Mouse (Mus musculus) megakaryocyte, embryonic 14.5 days (primary cell): ENCODE data around the gene Pcnt. TPM values are rescaled to one million over a fixed set of nuclear protein-coding genes. Genes with fewer than 3 reads are reported as not detected.

Experiments used
- H3K27me3 ChIP-seq: replicated peaks from 2 replicates; pipeline ENCODE3; 2012; ENCODE audit warnings: inconsistent platforms
- H3K36me3 ChIP-seq: replicated peaks from 2 replicates; pipeline ENCODE3; 2012; ENCODE audit warnings: low read length, inconsistent platforms, mixed read lengths
- H3K4me1 ChIP-seq: 2 replicates; pipeline ENCODE4 v1.6.1; 2012; ENCODE audit warnings: inconsistent platforms
- H3K4me3 ChIP-seq: replicated peaks from 2 replicates; pipeline ENCODE3; 2012; ENCODE audit warnings: moderate library complexity, mild to moderate bottlenecking, inconsistent platforms
- H3K9me3 ChIP-seq: 2 replicates; pipeline ENCODE4 v1.6.1; 2012; ENCODE audit warnings: inconsistent platforms
- FLI1 ChIP-seq: IDR thresholded peaks from 2 replicates; pipeline ENCODE4 v1.6.1; 2012; ENCODE audit warnings: low read length, inconsistent platforms, mixed read lengths
- GATA1 ChIP-seq: IDR thresholded peaks from 3 replicates; pipeline ENCODE4 v1.6.1; 2012; ENCODE audit warnings: mixed read lengths, low read length, inconsistent platforms, borderline replicate concordance
- polyA plus RNA-seq: library from polyadenylated mRNA; stranded (reverse); fragments of >175 nt; gene quantifications from 2 replicates; pipeline ENCODE4 v1.2.3, GENCODE M21; 2012; ENCODE audit warnings: low replicate concordance; ENCODE audit not compliant: insufficient read depth

Gene Pcnt
- polyA plus RNA-seq = 32.3 and 41.3 TPM in 2 replicates

GRCm38 (mm10) chr10:76442178-76443088 lies at the start of gene Pcnt:
Pcnt (minus strand) TSS chr10:76442786.
- H3K36me3 ChIP-seq = peaks cover 36% of the 10 kb centered on the region
- TF ChIP-seq FLI1 = no peak; the same call in 1 of the 2 replicates
- no peak for TF ChIP-seq GATA1
- H3K27me3 ChIP-seq = no peaks in the 10 kb centered on the region
- H3K9me3 ChIP-seq = no peaks in the 10 kb centered on the region
- peaks cover 63% of the 10 kb centered on the region for H3K4me1 ChIP-seq
- peak within 1 kb of the TSS; percentile 100 for H3K4me3 ChIP-seq

- no peak for TF ChIP-seq FLI1
- TF ChIP-seq GATA1 = no peak
- peaks cover 88% of the 10 kb centered on the region for H3K36me3 ChIP-seq
- no peaks in the 10 kb centered on the region for H3K27me3 ChIP-seq
- peak overlapping the region; percentile 1 for H3K4me3 ChIP-seq
- no peaks in the 10 kb centered on the region for H3K9me3 ChIP-seq
- peaks cover 85% of the 10 kb centered on the region for H3K4me1 ChIP-seq
These were observed 46.6 kb upstream of the Pcnt start for GRCm38 (mm10) chr10:76489205-76489604.

- no peak for TF ChIP-seq GATA1
- no peak for TF ChIP-seq FLI1
- peak overlapping the region; percentile 66 for H3K4me3 ChIP-seq
- peaks cover 80% of the 10 kb centered on the region for H3K4me1 ChIP-seq
- no peaks in the 10 kb centered on the region for H3K27me3 ChIP-seq
- H3K36me3 ChIP-seq = peaks cover 88% of the 10 kb centered on the region
- H3K9me3 ChIP-seq = no peaks in the 10 kb centered on the region
These were observed 45.7 kb upstream of the Pcnt start for GRCm38 (mm10) chr10:76488265-76488664.

- no peaks in the 10 kb centered on the region for H3K27me3 ChIP-seq
- TF ChIP-seq GATA1 (no peak), FLI1 (no peak)
- no peaks in the 10 kb centered on the region for H3K9me3 ChIP-seq
- H3K36me3 ChIP-seq = peaks cover 91% of the 10 kb centered on the region
- peak overlapping the region; percentile 56 for H3K4me3 ChIP-seq
- H3K4me1 ChIP-seq = peaks cover 71% of the 10 kb centered on the region
These were observed 43.7 kb upstream of the Pcnt start for GRCm38 (mm10) chr10:76486302-76486701.

- H3K4me1 ChIP-seq = peaks cover 27% of the 10 kb centered on the region
- TF ChIP-seq GATA1 (no peak), FLI1 (no peak)
- H3K36me3 ChIP-seq = peaks cover 99% of the 10 kb centered on the region
These were observed 38.9 kb upstream of the Pcnt start for GRCm38 (mm10) chr10:76481480-76481879.

GRCm38 (mm10) chr10:76480851-76481250 lies 38.3 kb upstream of the Pcnt start:
- peaks cover 21% of the 10 kb centered on the region for H3K4me1 ChIP-seq
- TF ChIP-seq FLI1 = no peak
- TF ChIP-seq GATA1 = no peak
- H3K36me3 ChIP-seq = peaks cover 99% of the 10 kb centered on the region

More at GRCm38 (mm10) chr10:76481480-76481879, 38.9 kb upstream of the Pcnt start:
- no peak overlapping the region for H3K4me3 ChIP-seq
- H3K9me3 ChIP-seq = no peaks in the 10 kb centered on the region
- H3K27me3 ChIP-seq = no peaks in the 10 kb centered on the region

GRCm38 (mm10) chr10:76473759-76474158 lies 31.2 kb upstream of the Pcnt start:
- H3K9me3 ChIP-seq = no peaks in the 10 kb centered on the region
- H3K4me1 ChIP-seq = peaks cover 50% of the 10 kb centered on the region
- H3K36me3 ChIP-seq = peaks cover 86% of the 10 kb centered on the region
- H3K27me3 ChIP-seq = no peaks in the 10 kb centered on the region
- TF ChIP-seq FLI1 (no peak), GATA1 (no peak)
- H3K4me3 ChIP-seq = peak overlapping the region; percentile 65

More at GRCm38 (mm10) chr10:76480851-76481250, 38.3 kb upstream of the Pcnt start:
- no peaks in the 10 kb centered on the region for H3K27me3 ChIP-seq
- H3K4me3 ChIP-seq = no peak overlapping the region
- H3K9me3 ChIP-seq = no peaks in the 10 kb centered on the region

- peaks cover 62% of the 10 kb centered on the region for H3K36me3 ChIP-seq
- H3K27me3 ChIP-seq = no peaks in the 10 kb centered on the region
- peak; percentile 94; the same call in 1 of the 2 replicates for TF ChIP-seq FLI1
- no peak for TF ChIP-seq GATA1
- H3K9me3 ChIP-seq = no peaks in the 10 kb centered on the region
- H3K4me3 ChIP-seq = peak within 1 kb of the TSS; percentile 99
- peaks cover 41% of the 10 kb centered on the region for H3K4me1 ChIP-seq
These were observed 25.9 kb upstream of the Pcnt start, which contains the start of the genes Mcm3ap and Ybey for GRCm38 (mm10) chr10:76468203-76469162. Mcm3ap (plus strand) TSS chr10:76468927. Ybey (minus strand) TSS chr10:76469114.

GRCm38 (mm10) chr10:76462721-76463120 lies 20.1 kb upstream of the Pcnt start:
- Histone ChIP-seq H3K4me1 (peaks cover 3% of the 10 kb centered on the region; the same call in 1 of the 2 replicates), H3K9me3 (peaks cover 30% of the 10 kb centered on the region), H3K27me3 (peaks cover 2% of the 10 kb centered on the region), H3K4me3 (no peak overlapping the region), H3K36me3 (peaks cover 52% of the 10 kb centered on the region)
- TF ChIP-seq GATA1 (no peak), FLI1 (no peak)
